Mouse (Mus musculus) liver, embryonic 14.5 days (tissue): ENCODE measurements around the gene Bsnd. TPM values are rescaled to one million over a fixed set of nuclear protein-coding genes. Genes with fewer than 3 reads are reported as not detected.

Experiments
- ATAC-seq: fragments of 200-750 bp; cut with Nextera tagmentation; 2 replicates; pipeline ENCODE4 v1.8.0; 2017; ENCODE audit warnings: moderate number of reproducible peaks, mild to moderate bottlenecking, moderate library complexity; ENCODE audit not compliant: insufficient read depth
- DNase-seq, 3 experiments: peaks; one replicate each; pipeline ENCODE4 v3.0.0-alpha.2; 2012 to 2013; ENCODE audit warnings: low read depth in 3 of 3, low spot score in 3 of 3
- H3K27ac ChIP-seq: fragments of 300-500 bp; sonication (generic); 2 replicates; pipeline ENCODE4 v1.5.1; 2014; ENCODE audit warnings: moderate library complexity, mild to moderate bottlenecking, control low read depth, inconsistent platforms
- H3K27me3 ChIP-seq: fragments of 300-500 bp; sonication (generic); 2 replicates; pipeline ENCODE4 v1.6.1; 2014; ENCODE audit warnings: mild to moderate bottlenecking, low read length, moderate library complexity; ENCODE audit not compliant: control insufficient read depth, insufficient read depth
- H3K36me3 ChIP-seq: fragments of 300-500 bp; sonication (generic); replicated peaks from 2 replicates; pipeline ENCODE4 v1.6.1; 2014; ENCODE audit warnings: low read depth; ENCODE audit not compliant: control insufficient read depth, insufficient read depth
- H3K4me1 ChIP-seq, 2 experiments: fragments of 200-500 bp in 1 of 2; fragments of 300-500 bp in 1 of 2; sonication (generic) in 1 of 2; replicated peaks; 2 replicates each; pipeline ENCODE4 v1.6.1; 2012 to 2014; ENCODE audit warnings: antibody characterized with exemption in 1 of 2, inconsistent platforms in 1 of 2, low read length in 1 of 2; ENCODE audit not compliant: control insufficient read depth in 2 of 2, insufficient read depth in 2 of 2
- H3K4me2 ChIP-seq: fragments of 300-500 bp; sonication (generic); 2 replicates; pipeline ENCODE4 v1.6.1; 2014; ENCODE audit warnings: low read depth, mild to moderate bottlenecking, control low read depth, moderate library complexity
- H3K4me3 ChIP-seq, 2 experiments: fragments of 200-500 bp in 1 of 2; fragments of 300-500 bp in 1 of 2; sonication (generic) in 1 of 2; 2 replicates each; pipeline ENCODE4 v1.5.1; 2012 to 2014; ENCODE audit warnings: low read depth in 2 of 2, low read length in 2 of 2, mild to moderate bottlenecking in 2 of 2, control low read depth in 1 of 2, inconsistent platforms in 1 of 2, moderate library complexity in 1 of 2; ENCODE audit not compliant: insufficient read depth in 1 of 2
- H3K9ac ChIP-seq: fragments of 300-500 bp; sonication (generic); replicated peaks from 2 replicates; pipeline ENCODE4 v1.6.1; 2014; ENCODE audit warnings: mild to moderate bottlenecking, control low read depth, moderate library complexity
- H3K9me3 ChIP-seq: fragments of 300-500 bp; sonication (generic); 2 replicates; pipeline ENCODE4 v1.6.1; 2016; ENCODE audit warnings: low read length, mixed read lengths; ENCODE audit not compliant: control insufficient read depth
- CTCF ChIP-seq: IDR thresholded peaks from 2 replicates; pipeline ENCODE4 v1.5.1; 2016; ENCODE audit warnings: antibody characterized with exemption, low read depth, control low read depth
- EP300 ChIP-seq: IDR thresholded peaks from 2 replicates; pipeline ENCODE4 v1.6.1; 2016; ENCODE audit warnings: antibody characterized with exemption, low read depth
- WGBS: fragments of 180-500 bp; shearing (Covaris S2); extraction: QIAGEN DNeasy Blood & Tissue Kit; methylation state at CpG from one replicate; pipeline ENCODE4 v1.1.7; 2014; ENCODE audit not compliant: insufficient replicate concordance; 5-methylcytosine and 5-hydroxymethylcytosine counted together
- polyA plus RNA-seq, 2 experiments: library from polyadenylated mRNA; depleted of rRNA in 1 of 2; stranded (reverse) in 1 of 2; unstranded in 1 of 2; fragments of >200 nt; fragmentation: Nextera tagmentation in 1 of 2; extraction: Ambion mirVana in 1 of 2; gene quantifications; 2 replicates each; pipeline versions ENCODE4 v1.2.1 to v1.2.3; 2012 to 2014

Bsnd gene
- polyA plus RNA-seq (2012; rRNA removed) (not detected in 2 replicates), polyA plus RNA-seq (2014; fragmentation: Nextera tagmentation; extraction: Ambion mirVana) (not detected in 2 replicates)

GRCm38 (mm10) chr4:106492116-106492515 lies at the start of gene Bsnd:
Bsnd (minus strand) TSS chr4:106492283.
- ATAC-seq = no peak
- Histone ChIP-seq H3K36me3 (no peaks in the 10 kb centered on the region), H3K4me2 (no peak within 1 kb of the TSS), H3K9ac (no peak within 1 kb of the TSS), H3K4me1 (no peaks in the 10 kb centered on the region), H3K9me3 (no peaks in the 10 kb centered on the region), H3K27ac (no peak within 1 kb of the TSS), H3K27me3 (no peaks in the 10 kb centered on the region), H3K4me3 (no peak within 1 kb of the TSS)
- WGBS = 49% methylated on average over 3 of the region's 3 CpGs
- DNase-seq = no peak
- TF ChIP-seq EP300 (no peak), CTCF (no peak)

GRCm38 (mm10) chr4:106541491-106541890 lies 49.4 kb upstream of the Bsnd start:
- WGBS = 26% methylated on average over 3 of the region's 3 CpGs
- no peak overlapping the region for H3K9ac ChIP-seq
- H3K36me3 ChIP-seq = no peaks in the 10 kb centered on the region
- no peaks in the 10 kb centered on the region for H3K4me1 ChIP-seq
- no peak overlapping the region for H3K4me3 ChIP-seq
- H3K27me3 ChIP-seq = no peaks in the 10 kb centered on the region
- TF ChIP-seq EP300 (no peak), CTCF (no peak)
- H3K27ac ChIP-seq = no peak overlapping the region
- no peak for DNase-seq
- H3K4me2 ChIP-seq = no peak overlapping the region
- ATAC-seq = no peak
- H3K9me3 ChIP-seq = no peaks in the 10 kb centered on the region

GRCm38 (mm10) chr4:106539756-106540155 lies 47.7 kb upstream of the Bsnd start:
- Histone ChIP-seq H3K27ac (no peak overlapping the region), H3K4me1 (no peaks in the 10 kb centered on the region), H3K9ac (no peak overlapping the region), H3K27me3 (no peaks in the 10 kb centered on the region), H3K4me3 (no peak overlapping the region), H3K9me3 (no peaks in the 10 kb centered on the region), H3K36me3 (no peaks in the 10 kb centered on the region), H3K4me2 (no peak overlapping the region)
- TF ChIP-seq CTCF = no peak
- TF ChIP-seq EP300 = no peak
- ATAC-seq = no peak
- no peak for DNase-seq
- 70% methylated on average over 5 of the region's 5 CpGs for WGBS

GRCm38 (mm10) chr4:106534256-106534655 lies 42.2 kb upstream of the Bsnd start:
- Histone ChIP-seq H3K27ac (no peak overlapping the region), H3K4me2 (no peak overlapping the region), H3K9me3 (no peaks in the 10 kb centered on the region), H3K9ac (no peak overlapping the region), H3K27me3 (no peaks in the 10 kb centered on the region), H3K4me3 (no peak overlapping the region), H3K4me1 (no peaks in the 10 kb centered on the region), H3K36me3 (no peaks in the 10 kb centered on the region)
- 26% methylated on average over 7 of the region's 7 CpGs for WGBS
- DNase-seq = no peak
- ATAC-seq = no peak
- TF ChIP-seq CTCF = no peak
- TF ChIP-seq EP300 = no peak

- H3K4me1 ChIP-seq = no peaks in the 10 kb centered on the region
- TF ChIP-seq EP300 = no peak
- TF ChIP-seq CTCF = peak; percentile 61
- 17% methylated on average over 7 of the region's 7 CpGs for WGBS
- H3K27me3 ChIP-seq = no peaks in the 10 kb centered on the region
- ATAC-seq (no peak), DNase-seq (no peak)
- no peak overlapping the region for H3K27ac ChIP-seq
- H3K9ac ChIP-seq = no peak overlapping the region
- no peaks in the 10 kb centered on the region for H3K36me3 ChIP-seq
- no peak overlapping the region for H3K4me3 ChIP-seq
- no peak overlapping the region for H3K4me2 ChIP-seq
- no peaks in the 10 kb centered on the region for H3K9me3 ChIP-seq
Measured at GRCm38 (mm10) chr4:106533421-106534080, 41.5 kb upstream of the Bsnd start.
